Mouse (Mus musculus) NIH3T3 (cell line): ENCODE measurements at regions not wholly inside any gene's neighbourhood (a gene's known extent, or its start where the extent isn't known, plus 50 kb on each side); places are given as distances from the start of the nearest gene placed in this dataset.
A peak's percentile ranks its signal among the peaks of the same experiment; 100 is the strongest.

Experiments used
- DNase-seq: peaks from one replicate; pipeline ENCODE4 v3.0.0-alpha.2; 2012; ENCODE audit warnings: low read depth

DNA sequence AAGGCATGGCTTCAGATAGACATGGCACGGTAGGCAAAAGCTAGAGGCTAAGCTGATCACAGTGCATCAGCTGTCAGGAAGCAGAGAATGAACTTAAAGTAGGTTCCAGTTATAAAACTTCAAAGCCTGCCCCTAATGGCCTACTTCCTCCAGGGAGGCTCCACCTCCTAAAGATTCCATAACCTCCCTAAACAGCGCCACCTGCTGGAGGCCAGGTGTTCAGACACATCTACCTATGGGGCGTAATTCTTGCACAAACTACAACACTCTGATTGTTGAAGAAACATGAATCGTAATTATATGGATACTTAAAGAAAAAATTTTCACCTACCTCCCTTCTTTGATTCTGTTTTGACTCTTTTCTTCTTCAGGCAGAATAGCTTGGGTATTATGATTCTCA is 277.0 kb upstream of the Tmem132c start:
- peak; percentile 3 for DNase-seq

DNA sequence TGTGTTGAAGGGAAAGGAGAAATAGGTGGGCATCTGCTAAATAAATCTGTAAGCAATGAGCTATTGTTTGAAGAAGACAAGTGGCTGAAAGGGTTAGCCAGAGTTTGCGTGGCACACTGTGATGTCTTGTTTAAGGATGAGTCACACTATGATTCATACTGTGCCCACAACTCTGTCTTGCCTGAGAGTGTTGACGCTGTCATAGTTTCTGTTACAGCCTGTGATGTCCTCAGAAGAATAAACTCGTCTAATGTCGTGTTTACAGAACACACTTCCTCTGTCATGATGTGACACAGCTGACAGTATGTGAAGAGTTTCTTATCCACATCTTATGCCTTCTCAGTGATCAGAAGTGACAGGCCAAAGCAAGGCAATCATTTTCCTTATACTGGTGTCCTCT is 274.5 kb upstream of the Tmem132c start:
- no peak for DNase-seq

DNA sequence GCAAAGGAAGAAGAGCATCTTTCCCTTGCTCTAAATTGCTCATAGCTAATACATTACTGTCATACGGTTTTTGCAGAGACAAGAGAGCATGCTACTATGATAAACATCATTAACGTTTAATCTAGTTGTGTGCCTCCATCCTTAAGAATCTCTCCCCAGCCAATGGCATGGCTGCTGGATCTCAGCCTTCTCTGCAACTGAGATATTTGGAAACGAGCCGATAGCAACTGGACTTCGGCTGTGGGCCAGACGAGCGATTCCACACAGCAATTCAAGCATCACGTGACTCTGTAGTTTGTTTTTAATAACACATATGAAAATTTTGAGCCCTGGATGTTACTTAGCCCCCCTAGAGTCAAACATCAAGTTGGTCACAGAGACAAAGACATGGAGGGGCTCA is 272.2 kb upstream of the Tmem132c start:
- no peak for DNase-seq

DNA sequence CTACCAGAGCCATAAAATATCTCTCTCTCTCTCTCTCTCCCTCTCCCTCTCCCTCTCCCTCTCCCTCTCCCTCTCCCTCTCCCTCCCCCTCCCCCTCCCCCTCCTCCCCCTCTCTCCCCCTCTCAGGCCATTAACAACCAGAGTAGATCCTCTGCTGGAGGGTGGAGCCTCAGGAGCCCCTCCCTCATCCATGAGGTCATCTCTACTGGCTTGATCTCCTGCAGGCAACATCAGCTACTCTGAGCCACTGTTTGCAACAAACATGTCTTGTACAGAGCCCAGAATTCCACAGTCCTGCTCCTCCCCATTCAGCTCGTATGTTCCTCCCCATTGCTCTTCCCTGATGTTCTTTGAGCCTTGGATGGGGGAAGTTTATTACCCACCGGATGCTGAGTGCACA is 270.3 kb upstream of the Tmem132c start:
- no peak for DNase-seq

DNA sequence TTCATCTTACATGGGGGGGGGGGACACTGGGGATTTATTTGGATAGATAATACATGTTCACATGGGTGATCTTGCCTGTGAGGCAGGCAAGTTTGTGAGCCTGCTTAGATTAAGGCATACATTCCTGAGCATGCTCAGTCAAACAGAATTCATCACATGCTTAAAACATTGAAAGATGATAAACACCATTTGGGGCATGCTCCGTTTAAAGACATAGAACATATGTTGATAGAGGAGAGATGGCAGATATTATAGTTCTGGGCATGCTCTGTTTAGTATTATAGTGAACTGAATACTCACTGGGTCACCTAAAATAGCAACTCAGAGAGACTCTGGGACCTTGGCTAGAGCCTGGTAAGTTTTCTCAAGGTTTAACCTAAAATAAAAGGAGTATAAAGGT is 269.6 kb upstream of the Tmem132c start:
- DNase-seq, result no peak

DNA sequence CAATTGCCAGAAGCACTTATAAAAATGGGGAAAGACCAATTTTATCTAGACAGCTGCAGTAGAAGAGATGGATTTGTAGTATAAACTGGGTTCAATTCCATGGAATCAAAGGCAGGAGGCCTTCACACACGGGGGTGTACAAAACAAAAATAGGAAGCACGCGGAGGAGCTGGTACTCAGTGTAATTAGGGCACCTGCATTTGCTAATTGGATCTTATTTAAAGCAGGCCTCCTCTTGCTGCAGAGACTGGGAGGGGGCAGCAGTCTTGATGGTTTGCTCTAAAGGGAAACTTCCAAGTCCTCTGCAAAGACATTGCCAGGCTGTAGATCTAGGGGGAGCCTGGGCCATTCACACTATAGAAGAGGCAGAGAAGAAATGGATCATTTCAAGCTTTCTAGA is 268.2 kb upstream of the Tmem132c start:
- no peak for DNase-seq

DNA sequence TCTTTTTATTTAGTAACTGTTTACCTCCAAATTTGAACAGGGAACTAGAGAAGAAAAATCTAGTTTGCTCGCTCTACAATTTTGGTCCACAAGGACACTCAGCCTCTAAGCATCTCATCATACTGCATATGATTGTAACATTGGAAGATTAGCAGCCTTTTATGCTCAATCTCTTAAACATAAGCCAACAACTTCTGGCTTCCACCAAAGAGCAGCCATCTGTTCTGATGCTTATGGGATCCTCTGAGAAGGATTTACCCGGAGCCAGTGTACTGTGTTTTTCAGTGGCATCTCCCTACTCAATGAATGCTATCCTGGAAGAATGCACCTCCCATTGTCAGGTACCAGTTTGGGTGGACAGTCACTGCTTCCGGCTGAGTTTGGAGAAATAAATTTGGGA is 267.0 kb upstream of the Tmem132c start:
- no peak for DNase-seq

DNA sequence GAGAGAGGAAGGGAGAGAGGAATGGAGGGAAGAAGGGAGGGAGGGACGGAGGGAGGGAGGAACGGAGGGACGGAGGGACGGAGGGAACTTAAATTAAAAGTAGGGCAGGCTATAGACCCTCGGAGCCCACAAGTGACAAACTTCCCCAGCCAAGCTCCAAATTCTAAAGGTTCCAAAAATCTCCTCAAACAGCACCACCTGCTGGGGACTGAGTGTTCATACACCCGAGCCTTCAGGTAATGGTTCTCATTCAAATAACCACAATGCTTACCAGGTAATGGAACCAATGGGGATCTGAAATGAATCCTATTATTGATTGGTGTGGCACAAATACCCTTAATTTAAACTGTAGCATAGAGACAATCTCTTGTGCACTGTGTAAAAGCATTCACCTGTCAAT is 246.0 kb upstream of the Tmem132c start:
- peak; percentile 3 for DNase-seq

DNA sequence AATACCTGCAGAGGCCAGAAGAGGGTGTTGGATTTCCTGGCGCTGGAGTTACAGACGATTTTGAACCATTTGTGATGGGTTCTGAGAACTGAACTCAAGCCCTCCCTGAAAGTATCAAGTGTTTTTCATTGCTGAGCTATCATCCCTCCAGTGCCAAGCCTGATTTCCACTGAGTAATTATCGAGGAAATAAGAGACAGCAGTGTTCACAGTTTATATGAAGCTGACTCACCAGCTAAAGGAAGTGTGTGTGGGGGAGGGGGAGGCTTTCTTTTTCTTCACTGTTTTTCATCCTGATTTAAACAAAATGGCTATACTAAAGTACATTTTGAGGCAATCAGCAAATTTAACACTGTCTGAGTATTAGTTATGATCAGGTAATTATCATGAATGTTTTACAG is 227.4 kb upstream of the Tmem132c start:
- DNase-seq, result no peak

DNA sequence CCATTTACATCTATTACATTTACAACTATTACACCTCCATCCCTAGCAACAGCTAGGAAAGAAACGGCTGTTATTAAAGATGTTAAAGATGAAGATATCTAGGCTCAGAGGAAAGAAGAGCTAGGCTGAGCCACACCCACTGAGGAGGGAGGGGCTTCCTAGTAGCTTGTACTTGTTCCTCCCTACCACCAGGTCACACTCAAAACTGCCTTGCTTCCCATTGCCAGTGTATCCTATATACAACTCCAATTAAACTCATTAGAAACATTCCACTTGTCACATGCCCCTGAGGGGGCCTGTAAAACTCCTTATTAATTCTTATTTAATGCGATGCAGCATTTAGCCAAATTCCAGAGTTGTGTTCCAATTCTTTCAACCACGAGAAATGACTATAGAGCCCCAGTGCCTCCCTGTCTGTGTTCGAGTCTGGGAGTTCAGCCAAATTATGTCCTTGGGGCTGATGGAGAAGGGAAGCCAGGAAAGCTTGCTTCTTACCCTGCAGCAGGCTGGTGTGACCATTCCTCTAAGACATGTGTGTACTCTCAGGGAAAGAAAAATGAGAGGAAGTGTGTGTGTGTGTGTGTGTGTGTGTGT is 225.0 kb upstream of the Tmem132c start:
- DNase-seq, result no peak

DNA sequence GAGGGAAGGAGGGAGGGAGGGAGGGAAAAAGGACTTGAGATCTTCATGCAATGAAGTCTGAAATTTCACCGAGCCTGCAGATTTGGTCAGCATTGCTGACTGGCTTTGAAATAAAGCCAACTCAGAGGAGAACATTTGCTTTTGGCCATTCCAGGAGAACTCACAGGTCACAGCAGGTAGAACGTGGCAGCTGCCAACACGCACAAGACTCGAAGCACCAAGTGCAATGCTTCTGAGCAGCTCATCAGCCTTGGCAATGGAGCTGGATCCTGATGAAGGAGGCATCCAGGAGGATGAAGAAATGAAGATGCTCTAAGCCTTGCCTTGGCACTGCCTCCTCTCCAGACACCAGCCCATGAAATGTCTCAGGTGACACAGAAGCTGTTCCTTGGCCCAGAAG is 223.6 kb upstream of the Tmem132c start:
- DNase-seq, result no peak

DNA sequence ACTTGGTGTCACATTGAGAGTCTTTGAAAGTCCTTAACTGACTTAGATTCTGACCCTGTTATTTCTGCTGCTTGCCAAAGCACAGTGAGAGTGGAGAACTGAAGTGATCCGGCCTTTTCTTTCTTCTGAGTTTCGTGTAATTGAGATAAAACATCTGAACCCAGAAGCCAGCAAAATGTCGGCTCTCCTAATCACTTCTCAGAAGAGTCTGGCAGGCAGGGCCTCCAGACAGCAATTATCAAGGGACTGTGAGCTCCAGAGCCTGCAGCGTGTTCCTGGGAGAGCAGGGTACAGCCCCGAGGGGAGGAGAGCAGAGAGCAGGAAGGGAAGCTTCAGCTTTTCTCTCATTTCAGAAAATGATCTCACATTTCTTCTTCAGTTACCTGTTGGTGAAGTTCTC is 205.1 kb upstream of the Tmem132c start:
- DNase-seq, result no peak

DNA sequence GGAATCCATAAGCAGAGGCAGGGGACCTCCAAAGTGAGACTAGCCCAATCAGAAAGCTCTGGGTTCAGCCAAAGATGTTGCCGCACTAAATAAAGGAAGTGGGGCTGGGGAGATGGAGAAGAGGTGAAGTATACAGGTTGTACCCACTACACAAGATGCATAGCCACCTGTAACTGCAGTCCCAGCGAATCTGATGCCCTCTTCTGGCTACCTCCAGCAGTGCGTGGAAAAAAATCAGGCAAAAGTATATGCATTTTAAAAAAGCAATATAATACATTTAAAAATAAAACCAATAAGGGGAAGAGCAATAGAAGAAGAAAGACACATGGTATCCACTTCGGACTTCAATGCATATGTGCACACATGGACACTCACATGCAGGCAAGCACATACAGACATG is 183.8 kb upstream of the Tmem132c start:
- no peak for DNase-seq

DNA sequence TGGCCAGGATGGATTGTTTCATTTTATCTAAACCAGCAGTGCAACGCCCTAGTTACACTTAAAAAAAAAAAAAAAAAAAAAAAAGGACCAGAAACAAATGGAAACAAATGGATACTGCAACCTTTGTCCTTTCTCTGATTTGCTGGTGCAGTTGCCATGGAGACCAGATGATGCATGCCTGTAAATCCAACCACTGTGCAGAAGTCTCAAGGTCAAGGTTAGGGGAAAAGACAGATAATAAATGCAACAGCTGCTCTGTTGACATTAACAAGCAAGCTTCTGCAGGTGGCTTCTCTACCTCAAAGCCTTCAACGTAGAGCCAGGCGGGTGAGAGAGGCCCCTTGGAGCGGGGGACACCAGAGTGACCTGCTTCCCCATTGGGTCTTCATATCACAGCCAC is 167.3 kb upstream of the Tmem132c start:
- no peak for DNase-seq
